Mouse (Mus musculus) stomach, postnatal 0 days (tissue): ENCODE measurements around the gene Gm42674.

Experiments used
- CTCF ChIP-seq: IDR thresholded peaks from 2 replicates; pipeline ENCODE4 v1.5.1; 2016; ENCODE audit warnings: antibody characterized with exemption, low read depth, mild to moderate bottlenecking, moderate library complexity
- EP300 ChIP-seq: optimal IDR thresholded peaks from 2 replicates; pipeline ENCODE3; 2016; ENCODE audit warnings: antibody characterized with exemption

DNA sequence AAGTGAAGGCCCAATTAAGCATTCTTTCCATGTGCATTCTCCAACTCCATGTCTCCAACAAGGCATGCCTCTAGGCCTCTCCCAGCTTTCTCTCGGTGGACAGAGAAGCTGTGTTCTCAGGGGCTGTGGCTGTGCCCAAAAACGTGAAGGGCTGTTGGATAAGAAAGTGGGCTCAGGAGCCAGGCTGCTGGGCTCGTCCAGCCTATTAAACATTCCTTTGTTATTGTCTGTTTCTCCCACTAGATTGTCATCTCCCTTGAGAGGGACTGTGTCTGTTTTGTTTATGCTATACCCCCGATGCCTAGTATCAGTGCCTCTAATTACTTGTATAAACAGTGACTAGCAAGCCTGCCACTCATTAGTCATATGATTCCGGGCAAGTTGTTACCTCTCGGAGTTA, 4.0 kb upstream of the Gm42674 start:
- TF ChIP-seq EP300 (no peak), CTCF (no peak)
